Mouse (Mus musculus) intestine, embryonic 14.5 days (tissue): ENCODE data around the gene Atp5d. TPM values are rescaled to one million over a fixed set of nuclear protein-coding genes. Genes with fewer than 3 reads are reported as not detected.

Source experiments
- ATAC-seq: fragments of 200-750 bp; cut with Nextera tagmentation; replicated peaks from 2 replicates; pipeline ENCODE4 v1.8.0; 2017; ENCODE audit warnings: low read depth, moderate number of reproducible peaks, moderate TSS enrichment, moderate library complexity; ENCODE audit not compliant: low FRiP score, low TSS enrichment
- DNase-seq: peaks from one replicate; pipeline ENCODE4 v3.0.0-alpha.2; 2018; ENCODE audit warnings: low spot score
- H3K27ac ChIP-seq: fragments of 300-500 bp; sonication (generic); 2 replicates; pipeline ENCODE4 v1.5.1; 2014; ENCODE audit warnings: low read depth, mild to moderate bottlenecking, control low read depth
- H3K27me3 ChIP-seq: fragments of 300-500 bp; sonication (generic); replicated peaks from 2 replicates; pipeline ENCODE4 v1.6.1; 2014; ENCODE audit warnings: low read length, control low read depth; ENCODE audit not compliant: control insufficient read depth, insufficient read depth
- H3K36me3 ChIP-seq: fragments of 300-500 bp; sonication (generic); 2 replicates; pipeline ENCODE4 v1.6.1; 2014; ENCODE audit warnings: low read length, control low read depth; ENCODE audit not compliant: control insufficient read depth, insufficient read depth
- H3K4me1 ChIP-seq: fragments of 300-500 bp; sonication (generic); replicated peaks from 2 replicates; pipeline ENCODE4 v1.6.1; 2014; ENCODE audit warnings: low read length, control low read depth, mixed read lengths; ENCODE audit not compliant: control insufficient read depth, insufficient read depth
- H3K4me2 ChIP-seq: fragments of 300-500 bp; sonication (generic); 2 replicates; pipeline ENCODE4 v1.6.1; 2014; ENCODE audit warnings: low read length
- H3K4me3 ChIP-seq: fragments of 300-500 bp; sonication (generic); 2 replicates; pipeline ENCODE4 v1.5.1; 2014; ENCODE audit warnings: low read depth, low read length, control low read depth, mixed read lengths
- H3K9ac ChIP-seq: fragments of 300-500 bp; sonication (generic); 2 replicates; pipeline ENCODE4 v1.6.1; 2014; ENCODE audit warnings: mild to moderate bottlenecking, low read length
- H3K9me3 ChIP-seq: fragments of 300-500 bp; sonication (generic); 2 replicates; pipeline ENCODE4 v1.6.1; 2016; ENCODE audit warnings: low read length, control low read depth; ENCODE audit not compliant: control insufficient read depth
- WGBS: fragments of 180-500 bp; shearing (Covaris S2); extraction: QIAGEN DNeasy Blood & Tissue Kit; methylation state at CpG from one replicate; pipeline ENCODE4 v1.1.7; 2014; 5-methylcytosine and 5-hydroxymethylcytosine counted together
- polyA plus RNA-seq: library from polyadenylated mRNA; unstranded; fragments of >200 nt; fragmentation: Nextera tagmentation; extraction: Ambion mirVana; gene quantifications from 2 replicates; pipeline ENCODE4 v1.2.1, GENCODE M21; 2014

The Atp5d gene
- polyA plus RNA-seq, 1 experiment from 2014 or later, result 627 TPM

DNA sequence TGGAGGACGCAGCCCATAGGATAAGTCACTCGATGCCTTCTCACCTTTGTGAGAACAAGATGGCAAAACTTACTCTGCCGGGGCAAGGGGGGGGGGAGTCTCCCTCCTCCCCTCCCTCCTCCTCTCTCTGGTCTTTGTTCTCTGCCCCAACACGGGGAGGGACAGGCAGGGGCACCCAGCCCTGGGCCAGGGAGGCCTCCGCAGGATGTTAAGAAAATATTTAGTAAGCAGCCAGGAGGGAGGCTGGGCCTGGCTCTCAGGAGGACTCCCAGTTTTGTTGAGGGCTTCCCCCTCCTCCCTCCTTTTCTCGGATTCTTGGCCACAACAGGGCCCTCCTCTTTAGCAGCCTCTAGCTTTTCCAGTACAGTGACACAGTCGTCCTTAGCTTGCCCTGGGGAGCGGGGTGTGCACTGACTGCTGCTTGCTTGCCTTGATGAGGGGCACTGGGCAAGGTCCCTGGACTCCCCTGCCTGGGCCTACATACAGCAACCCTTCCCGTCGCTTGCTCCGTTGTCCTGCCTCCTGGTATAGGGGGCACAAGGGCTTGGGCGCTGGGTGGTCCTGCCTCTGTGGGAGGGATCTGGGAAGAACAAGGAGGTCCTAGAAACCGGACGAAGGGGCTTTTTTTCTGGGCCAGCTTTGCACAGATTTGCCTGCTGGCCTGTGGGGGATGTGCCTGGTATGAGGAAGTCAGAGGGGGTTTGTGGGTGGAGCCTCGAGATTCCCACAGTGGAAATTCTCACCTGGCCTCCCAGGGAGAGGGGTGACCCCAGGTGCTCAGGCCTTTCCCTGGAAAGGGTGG lies 13.8 kb downstream of the Atp5d start:
- Histone ChIP-seq H3K9ac (peak overlapping the region; percentile 99), H3K4me3 (peak overlapping the region; percentile 93), H3K9me3 (no peaks in the 10 kb centered on the region), H3K4me2 (peak overlapping the region; percentile 98), H3K36me3 (peaks cover 63% of the 10 kb centered on the region), H3K4me1 (peaks cover 46% of the 10 kb centered on the region), H3K27ac (peak overlapping the region; percentile 99), H3K27me3 (no peaks in the 10 kb centered on the region)
- DNase-seq (peak; percentile 85), ATAC-seq (no peak)
- WGBS, result 4% methylated on average over 15 of the region's 15 CpGs

DNA sequence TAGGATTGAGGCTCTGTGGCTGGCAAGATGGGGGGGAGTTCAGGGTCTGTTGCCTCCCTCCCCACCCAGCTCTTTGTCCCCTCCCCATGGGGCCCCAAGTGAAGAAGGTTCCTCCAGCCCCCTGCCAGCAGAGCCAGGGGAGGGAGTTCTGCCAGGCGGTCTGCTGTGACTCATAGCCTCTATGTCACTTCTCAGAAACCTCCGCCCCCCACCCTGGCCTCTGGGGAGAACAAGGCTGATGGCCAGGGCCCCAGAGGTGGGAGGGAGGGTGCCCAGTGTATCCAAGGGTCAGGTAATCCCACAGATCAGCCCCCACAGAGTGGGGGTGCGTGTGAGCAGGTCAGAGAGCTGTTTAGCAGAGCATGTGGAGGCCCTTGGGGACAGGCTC lies 14.4 kb downstream of the Atp5d start:
- Histone ChIP-seq H3K4me3 (peak overlapping the region; percentile 93), H3K9ac (peak overlapping the region; percentile 99), H3K27me3 (no peaks in the 10 kb centered on the region), H3K36me3 (peaks cover 67% of the 10 kb centered on the region), H3K27ac (peak overlapping the region; percentile 99), H3K9me3 (no peaks in the 10 kb centered on the region), H3K4me1 (peaks cover 51% of the 10 kb centered on the region), H3K4me2 (peak overlapping the region; percentile 98)
- DNase-seq (peak; percentile 73), ATAC-seq (no peak)
- 22% methylated on average over 3 of the region's 3 CpGs for WGBS

DNA sequence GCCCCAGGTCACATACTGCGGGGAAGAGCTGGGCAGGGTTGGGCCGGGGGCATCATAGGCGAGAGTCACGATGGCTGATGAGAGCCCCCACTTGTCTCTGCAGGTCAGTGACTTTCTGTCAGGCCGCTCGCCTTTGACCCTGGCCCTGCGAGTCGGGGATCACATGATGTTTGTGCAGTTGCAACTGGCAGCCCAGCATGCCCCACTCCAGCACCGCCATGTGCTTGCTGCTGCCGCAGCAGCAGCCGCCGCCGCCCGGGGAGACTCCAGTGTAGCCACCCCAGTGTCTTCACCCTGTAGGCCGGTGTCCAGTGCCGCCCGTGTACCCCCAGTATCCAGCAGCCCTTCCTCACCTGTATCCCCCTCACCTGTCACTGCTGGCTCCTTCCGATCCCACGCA lies 15.3 kb downstream of the Atp5d start:
- Histone ChIP-seq H3K36me3 (peaks cover 67% of the 10 kb centered on the region), H3K9me3 (no peaks in the 10 kb centered on the region), H3K27me3 (no peaks in the 10 kb centered on the region), H3K9ac (0 out of 2 replicates have a peak overlapping the region, but pooled peaks have one; percentile 99), H3K27ac (no peak overlapping the region), H3K4me3 (peak overlapping the region; percentile 93; the same call in 1 of the 2 replicates), H3K4me2 (peak overlapping the region; percentile 98), H3K4me1 (peaks cover 56% of the 10 kb centered on the region)
- 77% methylated on average over 19 of the region's 19 CpGs for WGBS
- ATAC-seq, result no peak
- DNase-seq, result no peak

DNA sequence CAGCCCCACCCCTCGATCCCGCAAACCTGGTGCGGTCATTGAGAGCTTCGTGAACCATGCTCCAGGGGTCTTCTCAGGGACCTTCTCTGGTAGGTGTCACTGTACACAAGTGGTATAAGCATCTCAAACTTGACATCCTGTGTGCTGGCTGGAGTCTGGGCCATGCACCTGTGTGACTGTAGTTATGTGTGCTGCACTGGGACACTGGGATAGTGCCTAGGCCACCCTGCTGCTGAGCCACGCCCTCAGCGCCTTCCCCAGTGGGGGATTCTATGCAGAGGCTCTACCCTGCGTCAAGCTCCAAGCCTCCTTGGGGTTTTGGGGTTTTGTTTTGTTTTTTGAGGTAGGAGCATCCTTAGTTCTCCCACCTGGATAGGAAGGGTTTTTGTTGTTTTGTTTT lies 16.0 kb downstream of the Atp5d start:
- no peaks in the 10 kb centered on the region for H3K9me3 ChIP-seq
- no peak overlapping the region for H3K4me3 ChIP-seq
- H3K4me1 ChIP-seq, result peaks cover 62% of the 10 kb centered on the region
- no peak for DNase-seq
- H3K9ac ChIP-seq, result no peak overlapping the region
- H3K36me3 ChIP-seq, result peaks cover 67% of the 10 kb centered on the region
- H3K4me2 ChIP-seq, result no peak overlapping the region
- H3K27me3 ChIP-seq, result no peaks in the 10 kb centered on the region
- 86% methylated on average over 7 of the region's 7 CpGs for WGBS
- no peak overlapping the region for H3K27ac ChIP-seq
- no peak for ATAC-seq

DNA sequence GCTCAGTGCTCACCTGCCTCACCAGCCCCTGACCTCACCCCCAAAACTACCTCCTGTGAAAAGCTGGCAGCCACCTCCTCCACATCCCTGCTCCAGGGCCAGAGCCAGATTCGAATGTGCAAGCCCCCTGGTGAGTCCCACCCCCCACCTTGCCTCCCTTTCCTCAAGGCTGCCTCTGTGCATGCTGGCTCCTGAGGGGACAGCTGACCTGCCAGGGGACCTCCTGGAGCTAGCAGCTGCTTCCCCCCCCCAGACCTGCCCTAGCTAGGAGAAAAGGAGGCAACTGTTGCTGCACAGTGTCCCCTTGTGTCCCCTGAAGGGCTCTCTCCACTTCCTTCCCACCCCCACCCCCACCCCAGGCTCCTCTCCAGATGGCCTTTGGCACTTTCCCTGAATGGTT lies 16.8 kb downstream of the Atp5d start:
- no peaks in the 10 kb centered on the region for H3K27me3 ChIP-seq
- H3K4me3 ChIP-seq, result no peak overlapping the region
- DNase-seq (no peak), ATAC-seq (no peak)
- H3K27ac ChIP-seq, result 0 out of 2 replicates have a peak overlapping the region, but pooled peaks have one; percentile 22
- no peak overlapping the region for H3K9ac ChIP-seq
- H3K9me3 ChIP-seq, result no peaks in the 10 kb centered on the region
- 78% methylated on average over 1 of the region's 1 CpGs for WGBS
- no peak overlapping the region for H3K4me2 ChIP-seq
- H3K36me3 ChIP-seq, result peaks cover 63% of the 10 kb centered on the region
- peaks cover 65% of the 10 kb centered on the region for H3K4me1 ChIP-seq

DNA sequence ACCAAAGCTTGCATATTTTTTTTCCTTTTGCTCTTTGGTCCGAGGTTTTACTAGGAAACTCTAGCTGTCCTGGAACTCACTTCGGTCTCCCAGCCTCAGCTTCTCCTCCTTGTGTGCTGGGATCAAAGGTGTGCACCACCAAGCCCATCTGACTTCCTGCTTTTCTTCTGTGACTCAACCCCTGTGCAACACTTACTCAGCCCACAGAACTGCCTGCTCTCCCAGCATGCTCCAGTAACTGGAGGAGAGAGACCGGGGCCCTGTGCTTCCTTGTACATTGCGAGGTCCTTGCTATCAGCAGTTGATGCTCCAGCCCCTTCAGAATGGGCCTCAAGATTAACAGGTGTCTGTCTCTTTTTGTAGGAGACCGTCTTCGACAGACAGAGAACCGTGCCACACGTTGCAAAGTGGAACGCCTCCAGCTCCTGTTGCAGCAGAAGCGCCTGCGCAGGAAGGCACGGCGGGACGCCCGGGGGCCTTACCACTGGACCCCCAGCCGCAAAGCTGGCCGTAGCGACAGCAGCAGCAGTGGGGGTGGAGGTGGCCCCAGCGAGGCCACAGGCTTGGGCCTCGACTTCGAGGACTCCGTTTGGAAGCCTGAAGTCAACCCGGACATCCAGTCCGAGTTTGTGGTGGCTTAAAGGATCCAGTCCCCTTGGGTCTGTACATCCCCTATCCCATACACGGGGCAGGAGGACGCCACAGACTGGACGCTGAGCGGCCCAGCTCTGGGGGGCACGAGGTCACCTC lies 17.7 kb downstream of the Atp5d start:
- H3K27ac ChIP-seq, result no peak overlapping the region
- H3K4me2 ChIP-seq, result no peak overlapping the region
- no peak for DNase-seq
- no peak overlapping the region for H3K9ac ChIP-seq
- H3K36me3 ChIP-seq, result peaks cover 63% of the 10 kb centered on the region
- H3K4me3 ChIP-seq, result no peak overlapping the region
- H3K27me3 ChIP-seq, result no peaks in the 10 kb centered on the region
- 81% methylated on average over 29 of the region's 29 CpGs for WGBS
- no peak for ATAC-seq
- no peaks in the 10 kb centered on the region for H3K9me3 ChIP-seq
- H3K4me1 ChIP-seq, result peaks cover 74% of the 10 kb centered on the region

DNA sequence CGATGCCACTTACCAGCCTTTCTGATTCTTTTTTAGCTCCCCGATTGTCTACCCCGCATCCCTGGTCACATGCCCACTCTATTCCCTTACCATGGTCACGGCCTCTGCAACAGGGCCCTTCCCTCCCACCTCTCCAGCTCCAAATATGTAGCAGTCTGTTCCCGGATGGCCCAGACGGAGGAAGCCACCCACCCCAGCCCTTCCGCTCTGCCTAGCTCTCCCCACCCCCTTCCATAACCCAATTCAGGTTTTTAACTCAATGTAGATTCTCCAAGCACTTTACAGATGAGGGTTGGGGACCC lies 18.3 kb downstream of the Atp5d start:
- 58% methylated on average over 7 of the region's 7 CpGs for WGBS
- peaks cover 59% of the 10 kb centered on the region for H3K36me3 ChIP-seq
- no peak for DNase-seq

DNA sequence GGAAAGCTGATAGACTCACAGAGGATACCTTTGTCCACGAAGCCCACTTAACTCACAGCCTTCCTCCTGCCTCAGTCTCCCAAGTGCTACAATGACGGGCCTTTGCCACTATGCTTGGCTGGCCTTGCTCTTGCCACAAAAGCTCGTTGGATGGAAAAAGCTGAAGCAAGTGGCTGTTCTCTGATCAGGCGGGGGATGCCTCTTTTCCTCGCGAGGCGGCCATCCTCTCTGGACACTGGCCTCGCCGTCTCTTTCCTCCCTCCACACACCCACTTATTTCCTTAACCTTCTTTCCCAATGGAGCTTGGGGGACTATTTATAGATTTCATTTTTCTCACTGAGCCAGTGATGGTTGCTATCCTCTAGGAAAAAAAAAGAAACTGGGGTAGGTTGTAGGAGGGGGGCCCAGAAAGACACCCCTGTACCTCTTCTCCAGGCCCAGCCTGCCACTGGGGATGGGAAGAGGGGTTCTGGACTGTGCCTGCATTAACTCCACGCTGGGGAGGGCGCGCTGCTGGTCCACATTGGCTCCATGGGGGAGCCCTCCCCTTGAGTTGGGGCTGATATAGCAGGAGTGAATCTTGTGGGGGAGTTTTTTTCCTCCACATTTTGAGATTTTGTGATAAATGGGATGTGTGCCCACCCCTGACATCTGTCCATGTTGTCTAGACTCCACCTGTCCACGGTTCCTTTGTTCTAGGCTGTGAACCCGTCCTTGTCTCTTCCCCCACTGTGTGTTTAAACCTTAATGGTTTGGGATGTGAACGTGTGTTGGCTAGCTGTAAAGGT lies 18.9 kb downstream of the Atp5d start:
- Histone ChIP-seq H3K27ac (peak overlapping the region; percentile 83), H3K4me3 (no peak overlapping the region), H3K9me3 (no peaks in the 10 kb centered on the region), H3K9ac (no peak overlapping the region), H3K4me2 (no peak overlapping the region), H3K4me1 (peaks cover 84% of the 10 kb centered on the region), H3K27me3 (no peaks in the 10 kb centered on the region), H3K36me3 (peaks cover 53% of the 10 kb centered on the region)
- 64% methylated on average over 15 of the region's 15 CpGs for WGBS
- ATAC-seq (no peak), DNase-seq (no peak)

More for the DNA sequence above, 18.3 kb downstream of the Atp5d start:
- H3K4me2 ChIP-seq, result no peak overlapping the region
- H3K9me3 ChIP-seq, result no peaks in the 10 kb centered on the region
- H3K4me1 ChIP-seq, result peaks cover 79% of the 10 kb centered on the region
- H3K4me3 ChIP-seq, result no peak overlapping the region
- H3K9ac ChIP-seq, result no peak overlapping the region
- no peak for ATAC-seq
- H3K27me3 ChIP-seq, result no peaks in the 10 kb centered on the region
- peak overlapping the region; percentile 83; the same call in 1 of the 2 replicates for H3K27ac ChIP-seq
